In the genomic region with DNA sequence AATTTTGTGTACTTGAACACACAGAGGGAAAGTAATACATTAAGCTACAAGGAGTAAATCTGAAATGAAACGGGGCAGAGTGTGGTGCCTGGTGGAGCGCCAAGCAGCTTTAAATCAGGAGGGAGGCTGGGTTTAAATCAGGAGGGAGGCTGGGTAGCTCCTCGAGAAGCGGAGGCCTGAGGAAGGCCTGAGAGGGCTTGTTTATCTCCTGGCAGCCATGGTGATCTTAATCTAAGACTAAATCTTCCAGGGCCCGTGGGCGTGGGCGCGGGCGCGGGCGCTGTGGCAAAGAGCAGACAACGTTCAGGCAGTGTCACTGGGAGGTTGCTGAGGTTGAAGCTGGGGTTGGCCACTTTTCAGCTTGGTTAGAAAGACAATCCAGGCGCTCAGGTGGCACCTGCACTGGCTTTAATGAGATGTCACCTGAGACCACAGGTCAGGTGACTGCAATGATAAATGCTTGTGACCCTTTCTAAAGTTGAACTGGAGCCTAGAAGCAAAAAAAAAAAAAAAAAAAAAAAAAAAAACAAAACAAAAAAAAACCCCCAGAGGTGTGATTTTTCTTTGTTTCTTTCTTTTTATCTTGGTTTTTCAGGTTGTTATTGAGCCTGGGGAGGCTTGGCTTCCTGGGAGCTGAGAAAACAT, we compare ENCODE assay signal across 11 mouse cellular contexts. TPM values are rescaled to one million over a fixed set of nuclear protein-coding genes. Genes with fewer than 3 reads are reported as not detected.
DNase-seq lines count a peak whose midpoint lies in the region; ATAC-seq and TF ChIP-seq lines count a peak whose summit lies in the region.
"Had no signal": no experiment of that assay in that cellular context is flagged by ENCODE, and none has a peak within 500 bp of the region (broad histone marks: within the 10 kb centered on the region; RNA-seq: fewer than 3 reads in every experiment).

No protein-coding gene starts in this region.

- 48% methylated on average over 13 of the region's 13 CpGs for WGBS in midbrain, embryonic 11.5 days
- 43% methylated on average over 13 of the region's 13 CpGs for WGBS in midbrain, embryonic 15.5 days
- whole genome bisulfite sequencing in hindbrain, postnatal 0 days, result 49% methylated on average over 13 of the region's 13 CpGs

- H3K4me3 ChIP-seq in midbrain, embryonic 11.5 days (ENCODE audit: low read depth, low read length), result no peak overlapping the region
- H3K4me3 ChIP-seq in midbrain, embryonic 15.5 days, result no peak overlapping the region
- no peak overlapping the region for H3K4me3 ChIP-seq in hindbrain, postnatal 0 days (ENCODE audit: low read length)

- TF ChIP-seq CTCF in hindbrain, postnatal 0 days (IDR thresholded peaks at IDR 0.05; ENCODE audit: low read depth), result no peak

- H3K9me3 ChIP-seq in midbrain, embryonic 11.5 days (ENCODE audit: control insufficient read depth, low read length), result no peaks in the 10 kb centered on the region
- no peaks in the 10 kb centered on the region for H3K9me3 ChIP-seq in midbrain, embryonic 15.5 days
- H3K9me3 ChIP-seq in hindbrain, postnatal 0 days (ENCODE audit: low read length), result no peaks in the 10 kb centered on the region

- ATAC-seq in midbrain, embryonic 11.5 days (ENCODE audit: low FRiP score), result no peak
- ATAC-seq in midbrain, embryonic 15.5 days (replicated peaks), result no peak
- no peak for ATAC-seq in hindbrain, postnatal 0 days
- ATAC-seq: lung, postnatal 0 days had no signal

- peak; percentile 16 for DNase-seq in adrenal gland, postnatal 14 days
- DNase-seq in adrenal gland, adult 2 months, result no peak
- peak; percentile 88 for DNase-seq in midbrain, embryonic 11.5 days (ENCODE audit: low spot score, missing footprints)
- peak; percentile 25 for DNase-seq in hindbrain, postnatal 0 days (ENCODE audit: low spot score)
- DNase-seq in testis, postnatal 14 days (ENCODE audit: low spot score), result peak; percentile 38
- no peak for DNase-seq in spleen, postnatal 4 days (ENCODE audit: low spot score in 2 of 2)
- DNase-seq in left cerebral cortex, adult 11 months (ENCODE audit: low spot score), result no peak
- DNase-seq: retina, postnatal 1 day had no signal

- H3K27ac ChIP-seq in midbrain, embryonic 11.5 days (ENCODE audit: low read depth, low read length), result no peak overlapping the region
- no peak overlapping the region for H3K27ac ChIP-seq in midbrain, embryonic 15.5 days
- peak overlapping the region; percentile 46 for H3K27ac ChIP-seq in hindbrain, postnatal 0 days

- H3K36me3 ChIP-seq in midbrain, embryonic 11.5 days (ENCODE audit: control insufficient read depth, insufficient read depth, low read length), result no peaks in the 10 kb centered on the region
- H3K36me3 ChIP-seq in midbrain, embryonic 15.5 days (replicated peaks), result no peaks in the 10 kb centered on the region
- no peaks in the 10 kb centered on the region for H3K36me3 ChIP-seq in hindbrain, postnatal 0 days (ENCODE audit: insufficient read depth, low read length)

- H3K27me3 ChIP-seq in midbrain, embryonic 11.5 days (ENCODE audit: control insufficient read depth, insufficient read depth, low read length), result no peaks in the 10 kb centered on the region
- no peaks in the 10 kb centered on the region for H3K27me3 ChIP-seq in midbrain, embryonic 15.5 days (replicated peaks)
- H3K27me3 ChIP-seq in hindbrain, postnatal 0 days (ENCODE audit: insufficient read depth, low read length), result no peaks in the 10 kb centered on the region

- H3K4me1 ChIP-seq in midbrain, embryonic 11.5 days (ENCODE audit: control insufficient read depth, insufficient read depth, low read length), result peaks cover 15% of the 10 kb centered on the region
- H3K4me1 ChIP-seq in midbrain, embryonic 15.5 days, result peaks cover 12% of the 10 kb centered on the region
- no peaks in the 10 kb centered on the region; the same call in 1 of the 2 replicates for H3K4me1 ChIP-seq in hindbrain, postnatal 0 days (ENCODE audit: insufficient read depth, low read length)

- no peak overlapping the region; the same call in 1 of the 2 replicates for H3K4me2 ChIP-seq in midbrain, embryonic 11.5 days
- no peak overlapping the region for H3K4me2 ChIP-seq in midbrain, embryonic 15.5 days
- H3K4me2 ChIP-seq in hindbrain, postnatal 0 days (ENCODE audit: low read depth, low read length), result no peak overlapping the region; the same call in 1 of the 2 replicates
- H3K4me2 ChIP-seq: heart, embryonic 11.5 days had no signal

- 0 out of 2 replicates have a peak overlapping the region, but pooled peaks have one; percentile 30 for H3K9ac ChIP-seq in midbrain, embryonic 11.5 days (ENCODE audit: low read length)
- H3K9ac ChIP-seq in midbrain, embryonic 15.5 days, result no peak overlapping the region
- H3K9ac ChIP-seq in hindbrain, postnatal 0 days (replicated peaks; ENCODE audit: low read length), result 0 out of 2 replicates have a peak overlapping the region, but pooled peaks have one; percentile 15

RNA-seq across cellular contexts. Expression of gene Paqr8, which starts 22.2 kb away (rescaled TPM):
- total RNA-seq in adrenal gland, postnatal 14 days (2021), result 25.6 and 27.5 TPM in 2 replicates
- 10 to 100 TPM; 39.7 to 51.8 TPM for total RNA-seq in adrenal gland, adult 2 months (2021)
- 133 and 147 TPM in 2 replicates for polyA plus RNA-seq in adrenal gland, adult 2 months (2012; rRNA removed)
- 7.2 and 7.7 TPM in 2 replicates for polyA plus RNA-seq in midbrain, embryonic 11.5 days (2014; fragmentation: Nextera tagmentation; extraction: Ambion mirVana)
- polyA plus RNA-seq in midbrain, embryonic 15.5 days (2015; fragmentation: Nextera tagmentation; extraction: Ambion mirVana), result 23.7 and 24.2 TPM in 2 replicates
- 187 and 212 TPM in 2 replicates for total RNA-seq in hindbrain, postnatal 0 days (2014; rRNA removed)
- polyA plus RNA-seq in hindbrain, postnatal 0 days (2015; fragmentation: Nextera tagmentation; extraction: Ambion mirVana), result 47.8 and 51.6 TPM in 2 replicates

RNA-seq across cellular contexts. Expression of gene Efhc1, which starts 38.8 kb away (rescaled TPM):
- 1.7 and 1.9 TPM in 2 replicates for total RNA-seq in adrenal gland, postnatal 14 days (2021)
- total RNA-seq in adrenal gland, adult 2 months (2021), result 1 to 10 TPM; 1.7 to 2.1 TPM
- 0.35 and 0.41 TPM in 2 replicates for polyA plus RNA-seq in adrenal gland, adult 2 months (2012; rRNA removed)
- 2.5 and 2.6 TPM in 2 replicates for polyA plus RNA-seq in midbrain, embryonic 11.5 days (2014; fragmentation: Nextera tagmentation; extraction: Ambion mirVana)
- 1.6 and 1.8 TPM in 2 replicates for polyA plus RNA-seq in midbrain, embryonic 15.5 days (2015; fragmentation: Nextera tagmentation; extraction: Ambion mirVana)
- 2.7 and 8.1 TPM in 2 replicates for total RNA-seq in hindbrain, postnatal 0 days (2014; rRNA removed)
- polyA plus RNA-seq in hindbrain, postnatal 0 days (2015; fragmentation: Nextera tagmentation; extraction: Ambion mirVana), result 3.4 and 3.9 TPM in 2 replicates

Comparison
In these comparisons a context has a peak if more than half of its experiments do, and no peak if none do; other contexts are left out.
1. DNase-seq: peak in adrenal gland, postnatal 14 days (single experiment), midbrain, embryonic 11.5 days (single experiment), hindbrain, postnatal 0 days (single experiment) and testis, postnatal 14 days (single experiment); none in adrenal gland, adult 2 months (single experiment), spleen, postnatal 4 days (0 of 2) and left cerebral cortex, adult 11 months (single experiment).